Mouse (Mus musculus): Measurements from ENCODE around the gene Dennd5b.

DNA sequence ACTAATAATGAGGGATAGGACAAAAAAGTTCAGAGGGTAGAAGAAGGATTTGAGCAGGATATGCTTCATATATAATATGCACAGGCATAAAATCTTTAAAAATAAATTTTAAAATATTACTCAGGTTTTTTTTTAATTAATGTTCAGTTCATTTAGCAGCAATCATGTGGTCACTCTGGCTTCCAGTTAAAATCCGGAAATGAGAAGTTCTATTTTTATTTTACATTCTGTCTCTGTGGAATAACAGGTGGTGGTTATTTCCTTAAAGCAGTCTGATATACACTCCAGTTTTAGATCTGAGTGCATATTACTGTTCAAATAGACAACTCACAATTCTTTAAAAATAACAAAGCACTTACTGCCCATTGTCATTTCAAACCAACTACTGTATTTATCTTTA is 6.9 kb downstream of the Dennd5b start:
- TF ChIP-seq CTCF (IDR thresholded peaks at IDR 0.05; ENCODE audit: low read depth, low read length) = no peak
- no peak for TF ChIP-seq TAL1 (conservative IDR thresholded peaks at IDR 0.05; ENCODE audit: low read depth, low read length)
- TF ChIP-seq GATA1 (IDR thresholded peaks at IDR 0.05; ENCODE audit: borderline replicate concordance, low read length) = no peak
